Mouse (Mus musculus): ENCODE results near the gene Lingo3. TPM values are rescaled to one million over a fixed set of nuclear protein-coding genes. Genes with fewer than 3 reads are reported as not detected.
A peak's percentile ranks its signal among the peaks of the same experiment; 100 is the strongest.

Gene Lingo3
- polyA plus RNA-seq, 1 experiment: not detected

DNA sequence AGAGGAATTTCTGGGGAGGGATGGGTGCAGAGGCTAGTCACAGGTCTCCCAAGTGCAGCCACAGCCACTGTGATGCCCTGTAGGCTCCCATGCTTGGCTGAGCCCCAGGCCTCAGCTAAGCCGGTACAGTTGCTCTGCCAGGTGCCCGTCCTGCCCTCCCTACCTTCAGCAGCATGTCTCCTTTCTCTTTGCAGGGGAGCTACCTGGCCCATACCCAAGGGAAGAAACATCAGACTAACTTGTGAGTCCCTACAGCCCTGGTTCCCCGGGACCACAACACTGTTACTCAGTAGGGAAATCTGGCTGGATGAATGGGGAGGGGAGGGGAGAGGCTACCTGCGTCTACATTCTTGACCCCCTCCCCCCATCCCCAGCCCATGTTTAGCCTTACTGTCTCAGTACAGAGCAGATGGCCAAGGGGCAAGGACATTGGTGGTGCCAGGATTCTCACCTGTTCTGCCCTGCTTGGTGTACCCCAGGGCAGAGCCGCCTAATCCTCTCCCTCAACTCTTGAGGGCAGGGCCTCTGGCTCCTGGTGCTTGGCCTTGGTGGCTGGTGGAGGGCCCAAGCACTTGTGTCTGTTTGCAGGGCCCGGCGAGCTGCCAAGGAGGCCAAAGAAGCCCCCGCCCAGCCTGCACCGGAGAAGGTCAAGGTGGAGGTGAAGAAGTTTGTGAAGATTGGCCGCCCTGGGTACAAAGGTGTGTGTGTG is 41.5 kb downstream of the Lingo3 start:
- Histone ChIP-seq H3K4me3 (replicated peaks) (no peak overlapping the region), H3K36me3 (ENCODE audit: control insufficient read depth) (peaks cover 72% of the 10 kb centered on the region), H3K9me3 (ENCODE audit: control insufficient read depth, low read length) (no peaks in the 10 kb centered on the region), H3K4me1 (ENCODE audit: control insufficient read depth) (peaks cover 63% of the 10 kb centered on the region), H3K27me3 (ENCODE audit: control insufficient read depth) (peaks cover 14% of the 10 kb centered on the region)
- TF ChIP-seq TAL1 (IDR thresholded peaks at IDR 0.05; ENCODE audit: low read length) (no peak), GATA1 (IDR thresholded peaks at IDR 0.05; ENCODE audit: low read length) (no peak)

GRCm38 (mm10) chr10:80799070-80799566 is 44.7 kb downstream of the Lingo3 start:
- H3K36me3 ChIP-seq (ENCODE audit: control insufficient read depth): peaks cover 79% of the 10 kb centered on the region
- TF ChIP-seq TAL1 (IDR thresholded peaks at IDR 0.05; ENCODE audit: low read length) (no peak), GATA1 (IDR thresholded peaks at IDR 0.05; ENCODE audit: low read length) (no peak)
- H3K9me3 ChIP-seq (ENCODE audit: control insufficient read depth, low read length): no peaks in the 10 kb centered on the region
- H3K4me3 ChIP-seq (replicated peaks): peak overlapping the region; percentile 89
- H3K27me3 ChIP-seq (ENCODE audit: control insufficient read depth): no peaks in the 10 kb centered on the region
- H3K4me1 ChIP-seq (ENCODE audit: control insufficient read depth): peaks cover 59% of the 10 kb centered on the region

GRCm38 (mm10) chr10:80798150-80799006 is 45.5 kb downstream of the Lingo3 start, which contains the start of the genes Sf3a2 and Plekhj1:
TSS of gene Sf3a2 (plus strand) at chr10:80798198.
TSS of gene Plekhj1 (minus strand) at chr10:80798626.
- H3K36me3 ChIP-seq (ENCODE audit: control insufficient read depth): peaks cover 79% of the 10 kb centered on the region
- TF ChIP-seq TAL1 (IDR thresholded peaks at IDR 0.05; ENCODE audit: low read length) (no peak), GATA1 (IDR thresholded peaks at IDR 0.05; ENCODE audit: low read length) (no peak)

GRCm38 (mm10) chr10:80797186-80798149 is 46.4 kb downstream of the Lingo3 start:
- Histone ChIP-seq H3K4me3 (replicated peaks) (peak overlapping the region; percentile 89), H3K27me3 (ENCODE audit: control insufficient read depth) (no peaks in the 10 kb centered on the region), H3K36me3 (ENCODE audit: control insufficient read depth) (peaks cover 79% of the 10 kb centered on the region), H3K9me3 (ENCODE audit: control insufficient read depth, low read length) (no peaks in the 10 kb centered on the region), H3K4me1 (ENCODE audit: control insufficient read depth) (peaks cover 58% of the 10 kb centered on the region)
- no peak for TF ChIP-seq GATA1 (IDR thresholded peaks at IDR 0.05; ENCODE audit: low read length)
- TF ChIP-seq TAL1 (IDR thresholded peaks at IDR 0.05; ENCODE audit: low read length): no peak

More at GRCm38 (mm10) chr10:80798150-80799006, 45.5 kb downstream of the Lingo3 start, which contains the start of the genes Sf3a2 and Plekhj1:
- Histone ChIP-seq H3K27me3 (ENCODE audit: control insufficient read depth) (no peaks in the 10 kb centered on the region), H3K9me3 (ENCODE audit: control insufficient read depth, low read length) (no peaks in the 10 kb centered on the region), H3K4me1 (ENCODE audit: control insufficient read depth) (peaks cover 60% of the 10 kb centered on the region), H3K4me3 (replicated peaks) (peak within 1 kb of the TSS; percentile 89)

DNA sequence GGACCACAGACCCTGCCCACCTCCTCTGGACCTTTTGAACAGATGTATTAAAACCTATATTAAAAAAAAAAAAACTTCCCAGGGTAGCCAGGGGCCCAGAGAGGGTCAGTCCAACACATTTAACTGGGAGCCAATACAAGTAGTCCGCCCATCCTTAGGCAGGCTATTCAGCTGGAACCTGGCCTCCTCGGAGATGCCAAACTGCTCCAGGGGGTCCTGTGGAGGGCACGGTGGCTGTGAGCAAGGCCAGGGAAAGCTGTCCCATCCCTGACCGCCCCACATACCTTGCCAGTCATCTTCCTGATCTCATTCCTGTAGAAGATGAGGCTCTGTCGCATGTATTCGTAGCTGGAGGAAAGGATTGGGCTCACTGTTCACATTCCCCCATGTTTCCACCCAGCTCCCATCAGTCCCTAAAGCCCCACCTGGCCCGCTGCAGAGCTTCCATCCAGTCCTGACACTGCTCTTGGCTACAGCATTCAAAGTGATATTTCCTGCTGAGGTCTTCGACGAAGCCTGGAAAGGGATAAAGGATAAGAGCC is 47.5 kb downstream of the Lingo3 start:
- Histone ChIP-seq H3K4me1 (ENCODE audit: control insufficient read depth) (peaks cover 55% of the 10 kb centered on the region), H3K36me3 (ENCODE audit: control insufficient read depth) (peaks cover 79% of the 10 kb centered on the region), H3K4me3 (replicated peaks) (peak overlapping the region; percentile 89), H3K27me3 (ENCODE audit: control insufficient read depth) (no peaks in the 10 kb centered on the region), H3K9me3 (ENCODE audit: control insufficient read depth, low read length) (no peaks in the 10 kb centered on the region)
- no peak for TF ChIP-seq TAL1 (IDR thresholded peaks at IDR 0.05; ENCODE audit: low read length)
- TF ChIP-seq GATA1 (IDR thresholded peaks at IDR 0.05; ENCODE audit: low read length): no peak

GRCm38 (mm10) chr10:80794750-80795149 is 49.1 kb downstream of the Lingo3 start:
- Histone ChIP-seq H3K9me3 (ENCODE audit: control insufficient read depth, low read length) (no peaks in the 10 kb centered on the region), H3K4me3 (replicated peaks) (no peak overlapping the region)

GRCm38 (mm10) chr10:80793803-80794202 is 50.0 kb downstream of the Lingo3 start:
- TF ChIP-seq TAL1 (IDR thresholded peaks at IDR 0.05; ENCODE audit: low read length): no peak
- TF ChIP-seq GATA1 (IDR thresholded peaks at IDR 0.05; ENCODE audit: low read length): no peak
- Histone ChIP-seq H3K9me3 (ENCODE audit: control insufficient read depth, low read length) (no peaks in the 10 kb centered on the region), H3K4me3 (replicated peaks) (no peak overlapping the region), H3K27me3 (ENCODE audit: control insufficient read depth) (no peaks in the 10 kb centered on the region), H3K36me3 (ENCODE audit: control insufficient read depth) (peaks cover 86% of the 10 kb centered on the region), H3K4me1 (ENCODE audit: control insufficient read depth) (peaks cover 36% of the 10 kb centered on the region)

More at GRCm38 (mm10) chr10:80794750-80795149, 49.1 kb downstream of the Lingo3 start:
- Histone ChIP-seq H3K27me3 (ENCODE audit: control insufficient read depth) (no peaks in the 10 kb centered on the region), H3K4me1 (ENCODE audit: control insufficient read depth) (peaks cover 45% of the 10 kb centered on the region), H3K36me3 (ENCODE audit: control insufficient read depth) (peaks cover 79% of the 10 kb centered on the region)
- TF ChIP-seq GATA1 (IDR thresholded peaks at IDR 0.05; ENCODE audit: low read length) (no peak), TAL1 (IDR thresholded peaks at IDR 0.05; ENCODE audit: low read length) (no peak)

All from erythroblast, embryonic 14.5 days (primary cell).